Mouse (Mus musculus) urinary bladder, postnatal 4 days (tissue): ENCODE data around the gene Gm5799.
"Not testable (repeated sequence)": the region's sequence is repeated elsewhere in the genome, so short reads cannot be mapped to it uniquely, and the experiment has no call there.

Experiments
- DNase-seq, 2 experiments: peaks; one replicate each; pipeline ENCODE4 v3.0.0; 2021 to 2022; ENCODE audit warnings: low spot score in 2 of 2

Gm5799 gene

DNA sequence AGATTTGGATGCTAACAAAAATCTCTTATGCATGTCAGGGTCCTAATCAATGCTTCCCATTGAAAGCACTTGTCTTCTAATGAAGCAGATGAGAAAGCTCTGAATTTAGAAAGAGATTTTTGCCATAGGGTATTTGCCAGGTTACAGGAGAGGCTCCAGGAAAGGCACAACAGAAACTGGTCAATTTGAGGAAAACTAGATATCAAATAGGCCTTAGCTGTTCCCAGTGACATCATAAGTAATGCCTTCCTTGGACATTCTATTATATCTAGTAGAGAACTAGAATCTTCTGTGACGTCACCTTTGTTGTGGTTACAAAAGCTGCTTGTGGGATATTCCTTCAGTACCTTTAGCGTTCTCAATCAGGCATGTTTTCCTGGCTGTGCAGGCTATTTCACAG, at the start of gene Gm5799:
Gene Gm5799, plus strand, starts transcription at position 301 of the 400 bp plus-strand sequence.
- DNase-seq = not testable (repeated sequence)

DNA sequence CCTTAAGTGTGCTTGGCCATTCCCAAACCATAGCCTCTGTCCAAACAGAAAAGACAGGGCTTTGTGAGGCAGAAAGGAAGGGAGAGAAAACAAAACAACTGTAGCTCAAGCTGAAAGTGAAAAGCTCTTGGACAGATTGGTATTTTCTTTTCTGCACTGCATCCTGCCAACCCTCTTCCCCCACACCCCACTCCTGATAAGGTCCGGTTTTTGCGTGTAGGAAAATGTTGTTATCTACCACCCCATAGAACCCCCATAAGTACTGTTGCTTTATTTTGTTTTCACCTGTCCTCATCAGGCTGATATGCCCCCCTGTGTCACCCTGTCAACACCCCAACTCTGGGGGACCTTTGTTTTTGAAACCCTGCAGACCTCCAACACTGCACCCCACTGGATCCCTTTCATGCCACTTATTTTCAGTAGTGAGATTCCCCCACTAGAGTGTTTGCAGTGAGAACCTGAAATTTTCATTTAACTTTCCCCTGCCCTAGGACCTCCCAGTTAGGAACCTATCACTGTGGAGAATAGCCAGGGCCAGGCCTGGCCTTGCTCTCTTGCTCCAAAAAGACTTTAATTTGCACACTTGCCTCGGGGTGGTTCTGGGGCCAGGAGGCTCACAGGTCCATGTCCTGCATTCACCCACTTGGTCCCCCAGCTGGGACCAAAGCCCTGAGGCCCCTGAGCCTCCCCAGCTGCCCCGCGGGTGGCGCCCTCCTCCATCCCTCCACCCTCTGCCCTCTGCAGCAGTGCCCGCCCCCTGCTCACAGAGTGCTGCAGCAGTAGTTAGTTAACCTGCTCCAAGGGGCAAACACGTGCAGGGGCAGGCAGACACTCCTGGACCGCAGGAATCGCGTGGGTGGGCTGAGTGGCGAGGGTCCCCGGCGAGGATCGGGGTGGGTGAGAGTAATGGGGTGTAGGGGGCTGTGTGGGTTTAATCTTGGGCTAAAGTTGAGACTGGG, 12.0 kb upstream of the Gm5799 start:
- peak in 1 of 2 experiments; percentile 60 for DNase-seq

DNA sequence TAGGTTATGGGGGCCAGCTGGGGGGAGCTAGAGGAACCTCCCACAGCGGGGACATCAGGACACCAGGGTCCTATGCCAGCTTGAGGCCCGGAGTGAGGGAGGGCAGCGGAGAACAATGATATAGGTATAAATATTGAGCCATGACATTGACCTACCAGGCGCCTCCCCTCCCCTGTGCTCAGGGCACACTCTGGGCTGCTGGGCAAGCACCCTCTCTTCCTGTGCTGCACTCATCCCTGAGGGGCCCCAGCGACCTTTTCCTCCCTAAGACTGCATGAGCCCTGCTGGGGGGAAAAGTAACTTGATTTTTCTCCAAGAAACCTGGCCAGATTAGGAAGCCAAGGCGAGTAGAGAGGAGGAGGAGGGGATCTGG, 11.4 kb upstream of the Gm5799 start:
- not testable (repeated sequence) for DNase-seq

DNA sequence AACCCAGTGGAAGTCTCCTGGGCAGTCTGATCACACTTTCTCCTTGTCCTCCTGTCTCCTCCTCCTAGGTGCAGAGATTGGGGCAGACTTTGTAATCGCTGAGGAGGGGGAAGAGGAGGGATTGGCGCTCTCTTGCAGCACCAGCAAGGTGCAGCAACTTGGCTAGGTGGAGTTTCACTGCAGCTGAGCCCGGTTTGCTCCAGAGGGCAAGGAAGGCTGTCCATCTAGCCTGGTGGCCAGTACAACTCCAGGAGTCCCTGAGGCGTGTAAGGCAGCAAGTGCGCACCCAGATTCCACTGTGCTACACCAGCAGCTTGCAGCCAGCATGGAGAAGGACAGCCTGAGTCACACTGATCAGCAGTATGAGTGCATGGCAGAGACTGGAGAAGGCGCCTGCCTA, 11.0 kb upstream of the Gm5799 start:
- DNase-seq = peak; percentile 39 to 68

DNA sequence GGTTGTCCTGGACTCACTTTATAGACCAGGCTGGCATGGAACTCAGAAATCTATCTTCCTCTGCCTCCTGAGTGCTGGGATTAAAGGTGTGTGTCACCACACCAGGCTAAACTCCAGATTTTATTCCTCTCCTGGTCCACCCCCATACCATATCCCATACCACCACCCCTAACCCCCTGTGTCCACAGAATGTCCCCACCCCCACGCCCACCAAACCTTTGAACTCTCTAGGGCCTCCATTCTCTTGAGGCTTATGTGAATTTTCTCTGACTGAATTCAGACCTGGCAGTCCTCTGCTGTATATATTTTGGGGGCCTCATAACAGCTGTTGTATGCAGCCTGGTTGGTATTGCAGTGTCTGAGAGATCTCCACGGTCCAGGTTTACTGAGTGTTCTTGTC, 5.2 kb upstream of the Gm5799 start:
- DNase-seq = peak; percentile 28 to 77

DNA sequence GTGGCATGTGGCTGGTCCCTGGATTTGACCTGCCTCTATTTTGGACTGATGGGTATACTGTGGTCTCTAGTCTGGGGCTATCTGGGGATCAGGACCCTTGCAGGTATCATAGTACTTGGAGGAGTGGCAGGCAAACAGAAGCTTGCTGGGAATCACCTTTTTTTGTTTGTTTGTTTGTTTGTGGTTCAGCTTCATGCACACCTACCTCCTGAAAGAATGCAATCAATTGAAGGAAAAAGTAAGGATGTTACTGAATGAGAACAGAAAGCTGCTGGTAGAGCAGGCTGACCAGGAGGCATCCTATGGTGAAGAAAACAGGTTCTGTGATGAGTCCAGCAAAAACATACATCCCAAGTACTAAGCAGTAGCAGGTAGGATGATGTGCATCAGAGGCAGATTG, 2.9 kb downstream of the Gm5799 start:
- not testable (repeated sequence) for DNase-seq

DNA sequence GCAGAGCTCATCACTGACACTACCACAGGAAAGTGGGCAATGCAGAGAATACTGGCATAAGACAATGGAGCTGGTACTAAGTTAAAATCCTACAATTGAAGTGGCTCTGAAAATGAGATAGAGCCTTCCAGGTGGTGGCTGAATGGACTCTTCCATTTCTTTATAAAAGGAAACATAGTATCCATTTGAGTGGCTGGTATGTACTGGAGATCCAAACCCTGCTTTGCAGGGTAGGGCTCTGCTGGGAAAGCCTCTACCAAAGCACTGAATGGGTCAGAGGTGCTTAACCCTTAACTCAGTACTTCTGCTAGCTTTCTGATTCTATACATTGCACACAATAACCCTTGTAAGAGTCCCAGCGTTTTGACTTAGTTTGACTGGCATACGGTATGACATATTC, 8.9 kb downstream of the Gm5799 start:
- not testable (repeated sequence) for DNase-seq

DNA sequence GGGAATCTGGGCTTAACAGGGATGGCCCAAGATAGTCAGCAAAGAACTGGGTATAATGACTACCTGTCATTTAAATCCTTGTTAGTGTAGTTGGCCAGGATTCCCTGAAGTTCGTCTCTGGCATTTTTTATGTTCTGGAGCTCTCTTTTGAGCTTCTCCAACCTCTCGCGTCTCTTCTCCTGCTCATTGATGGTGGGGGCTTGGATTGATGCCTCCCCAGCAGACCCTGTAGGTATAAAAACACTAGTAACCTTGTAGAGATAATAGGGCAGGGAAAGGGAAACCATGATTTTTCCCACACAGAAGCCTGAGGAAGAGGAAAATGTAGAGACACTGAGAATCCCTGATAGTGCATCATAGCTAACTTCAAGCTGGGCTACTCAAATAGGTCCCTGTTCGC, 34.6 kb downstream of the Gm5799 start:
- DNase-seq = peak in 1 of 2 experiments; percentile 60

DNA sequence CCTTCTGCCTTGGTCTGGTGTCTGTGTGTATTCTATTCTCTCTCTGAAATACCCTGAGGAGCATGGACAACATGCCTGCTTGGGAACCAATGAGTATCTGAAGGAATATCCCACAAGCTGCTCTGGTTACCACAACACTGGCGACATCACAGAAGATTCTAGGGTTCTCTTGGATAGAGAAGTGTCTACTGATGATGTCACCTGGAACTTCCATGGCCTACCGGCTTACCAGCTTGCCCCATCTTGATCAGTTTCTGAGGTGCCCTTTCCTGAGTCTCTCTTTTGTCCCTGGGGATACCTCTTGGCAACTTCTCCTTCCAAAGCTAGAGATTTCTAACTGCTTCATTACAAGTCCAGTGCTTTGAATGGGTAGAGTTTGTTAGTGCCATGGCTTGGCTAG, 35.7 kb downstream of the Gm5799 start, which contains the start of gene Gm17654:
Gene Gm17654, minus strand, starts transcription at position 101 of the 400 bp plus-strand sequence.
- DNase-seq = not testable (repeated sequence)
